Mouse (Mus musculus) ES-Bruce4 (cell line): ENCODE data around the gene Insyn1.

Source experiments
- CTCF ChIP-seq: IDR thresholded peaks from one replicate; pipeline ENCODE4 v1.8.1; 2011; ENCODE audit warnings: low read depth, low read length
- EP300 ChIP-seq: IDR thresholded peaks from 2 replicates; pipeline ENCODE4 v1.6.1; 2011; ENCODE audit warnings: low read depth, low read length; ENCODE audit not compliant: insufficient read depth
- POLR2A ChIP-seq: IDR thresholded peaks from one replicate; pipeline ENCODE4 v1.8.1; 2011; ENCODE audit warnings: low read length; ENCODE audit not compliant: insufficient read depth

DNA sequence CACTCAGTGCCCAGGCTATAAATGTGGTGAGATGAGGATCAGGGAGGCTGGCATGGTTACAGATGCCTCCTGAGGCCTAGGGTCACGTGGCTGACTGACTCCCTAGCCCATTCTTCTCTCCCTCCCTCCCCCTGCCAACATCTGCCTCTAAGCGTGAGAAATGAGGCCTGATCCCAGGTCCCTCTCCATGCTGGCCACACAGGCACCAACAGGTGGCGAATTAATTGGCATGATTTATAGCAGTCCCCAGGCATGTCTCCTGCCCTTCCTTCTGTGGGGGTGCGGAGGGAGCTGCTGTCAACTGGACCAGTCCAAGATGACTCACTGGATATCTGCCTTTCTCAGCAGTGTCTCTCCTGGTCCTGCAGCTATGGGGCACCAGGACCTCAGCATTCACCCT is 39.4 kb downstream of the Insyn1 start:
- TF ChIP-seq POLR2A (no peak), CTCF (no peak), EP300 (no peak)
